Mouse (Mus musculus) forebrain, embryonic 14.5 days (tissue): ENCODE measurements around the gene Lnpep. TPM values are rescaled to one million over a fixed set of nuclear protein-coding genes. Genes with fewer than 3 reads are reported as not detected.

Experiments
- ATAC-seq: fragments of 200-750 bp; cut with Nextera tagmentation; 2 replicates; pipeline ENCODE4 v1.8.0; 2017; ENCODE audit warnings: mild to moderate bottlenecking, moderate library complexity
- DNase-seq: peaks from one replicate; pipeline ENCODE4 v3.0.0-alpha.2; 2015; ENCODE audit warnings: low spot score
- H3K27ac ChIP-seq: fragments of 300-500 bp; sonication (generic); 2 replicates; pipeline ENCODE4 v1.5.1; 2014; ENCODE audit warnings: low read depth, mild to moderate bottlenecking, control low read depth, low read length, moderate library complexity
- H3K27me3 ChIP-seq: fragments of 300-500 bp; sonication (generic); replicated peaks from 2 replicates; pipeline ENCODE4 v1.6.1; 2014; ENCODE audit warnings: low read length, control low read depth, mixed read lengths; ENCODE audit not compliant: control insufficient read depth, insufficient read depth
- H3K36me3 ChIP-seq: fragments of 300-500 bp; sonication (generic); 2 replicates; pipeline ENCODE4 v1.6.1; 2014; ENCODE audit warnings: low read length, control low read depth; ENCODE audit not compliant: control insufficient read depth, insufficient read depth
- H3K4me1 ChIP-seq: fragments of 300-500 bp; sonication (generic); 2 replicates; pipeline ENCODE4 v1.6.1; 2014; ENCODE audit warnings: antibody characterized with exemption, low read length, control low read depth; ENCODE audit not compliant: control insufficient read depth, insufficient read depth
- H3K4me2 ChIP-seq: fragments of 300-500 bp; sonication (generic); 2 replicates; pipeline ENCODE4 v1.6.1; 2014; ENCODE audit warnings: mild to moderate bottlenecking, control low read depth, low read length
- H3K4me3 ChIP-seq: fragments of 300-500 bp; sonication (generic); 2 replicates; pipeline ENCODE4 v1.5.1; 2014; ENCODE audit warnings: low read depth, low read length, control low read depth
- H3K9ac ChIP-seq: fragments of 300-500 bp; sonication (generic); 2 replicates; pipeline ENCODE4 v1.6.1; 2014; ENCODE audit warnings: mild to moderate bottlenecking, low read length, control low read depth, moderate library complexity
- H3K9me3 ChIP-seq: fragments of 300-500 bp; sonication (generic); replicated peaks from 2 replicates; pipeline ENCODE4 v1.6.1; 2016; ENCODE audit warnings: low read length, control low read depth, mixed read lengths; ENCODE audit not compliant: control insufficient read depth
- WGBS: fragments of 180-500 bp; shearing (Covaris S2); extraction: QIAGEN DNeasy Blood & Tissue Kit; methylation state at CpG from one replicate; pipeline ENCODE4 v1.1.7; 2014; 5-methylcytosine and 5-hydroxymethylcytosine counted together
- polyA plus RNA-seq: library from polyadenylated mRNA; unstranded; fragments of >200 nt; fragmentation: Nextera tagmentation; extraction: Ambion mirVana; gene quantifications from 2 replicates; pipeline ENCODE4 v1.2.1, GENCODE M21; 2014

Lnpep gene
- polyA plus RNA-seq, 1 experiment from 2014 or later = 5.2 TPM

DNA sequence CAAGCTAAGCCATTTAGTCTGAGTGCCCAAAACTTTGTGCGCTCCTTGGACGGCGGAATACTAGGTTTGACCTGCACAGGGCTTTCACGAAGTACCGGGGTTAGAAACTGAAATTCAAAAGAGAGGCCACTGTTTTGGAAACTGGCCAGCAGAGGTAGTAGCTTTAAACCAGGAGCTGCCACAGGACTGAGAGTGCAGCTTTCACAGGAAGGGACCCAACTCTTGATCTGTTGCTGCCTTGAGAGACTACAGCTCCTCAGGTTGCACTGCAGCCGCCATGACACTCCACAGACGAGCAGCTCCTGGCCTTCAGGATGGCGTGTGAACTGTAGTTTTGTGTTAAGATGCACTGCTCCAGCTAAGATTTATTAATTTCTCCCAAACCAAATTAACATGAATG is 132.7 kb downstream of the Lnpep start:
- Histone ChIP-seq H3K27me3 (no peaks in the 10 kb centered on the region), H3K4me2 (no peak overlapping the region), H3K4me1 (no peaks in the 10 kb centered on the region), H3K9me3 (no peaks in the 10 kb centered on the region), H3K36me3 (no peaks in the 10 kb centered on the region), H3K4me3 (no peak overlapping the region), H3K27ac (no peak overlapping the region), H3K9ac (no peak overlapping the region)
- DNase-seq = no peak
- ATAC-seq = no peak
- 93% methylated on average over 8 of the region's 8 CpGs for WGBS

DNA sequence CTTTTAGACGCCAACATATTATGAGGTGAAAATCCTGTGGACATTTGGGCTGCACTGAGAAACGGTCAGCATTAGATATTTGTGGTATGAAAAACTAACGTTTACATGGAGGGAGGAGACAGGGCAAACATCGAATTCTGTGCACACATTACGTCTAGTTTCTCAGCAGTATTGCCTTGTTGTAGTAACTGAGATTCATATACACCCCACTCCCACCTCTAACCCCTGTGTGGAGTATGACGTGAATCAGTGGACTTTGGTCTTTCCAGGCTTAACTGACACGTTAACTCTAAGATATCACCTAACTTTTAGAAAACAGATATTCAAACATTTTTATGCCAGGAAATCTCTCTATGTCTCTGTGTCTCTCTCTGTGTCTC is 133.2 kb downstream of the Lnpep start:
- H3K9ac ChIP-seq = no peak overlapping the region
- no peaks in the 10 kb centered on the region for H3K27me3 ChIP-seq
- 91% methylated on average over 7 of the region's 7 CpGs for WGBS
- no peak overlapping the region for H3K27ac ChIP-seq
- H3K9me3 ChIP-seq = no peaks in the 10 kb centered on the region
- no peaks in the 10 kb centered on the region for H3K4me1 ChIP-seq
- H3K4me3 ChIP-seq = no peak overlapping the region
- no peak for DNase-seq
- no peak for ATAC-seq
- no peaks in the 10 kb centered on the region for H3K36me3 ChIP-seq
- H3K4me2 ChIP-seq = no peak overlapping the region

DNA sequence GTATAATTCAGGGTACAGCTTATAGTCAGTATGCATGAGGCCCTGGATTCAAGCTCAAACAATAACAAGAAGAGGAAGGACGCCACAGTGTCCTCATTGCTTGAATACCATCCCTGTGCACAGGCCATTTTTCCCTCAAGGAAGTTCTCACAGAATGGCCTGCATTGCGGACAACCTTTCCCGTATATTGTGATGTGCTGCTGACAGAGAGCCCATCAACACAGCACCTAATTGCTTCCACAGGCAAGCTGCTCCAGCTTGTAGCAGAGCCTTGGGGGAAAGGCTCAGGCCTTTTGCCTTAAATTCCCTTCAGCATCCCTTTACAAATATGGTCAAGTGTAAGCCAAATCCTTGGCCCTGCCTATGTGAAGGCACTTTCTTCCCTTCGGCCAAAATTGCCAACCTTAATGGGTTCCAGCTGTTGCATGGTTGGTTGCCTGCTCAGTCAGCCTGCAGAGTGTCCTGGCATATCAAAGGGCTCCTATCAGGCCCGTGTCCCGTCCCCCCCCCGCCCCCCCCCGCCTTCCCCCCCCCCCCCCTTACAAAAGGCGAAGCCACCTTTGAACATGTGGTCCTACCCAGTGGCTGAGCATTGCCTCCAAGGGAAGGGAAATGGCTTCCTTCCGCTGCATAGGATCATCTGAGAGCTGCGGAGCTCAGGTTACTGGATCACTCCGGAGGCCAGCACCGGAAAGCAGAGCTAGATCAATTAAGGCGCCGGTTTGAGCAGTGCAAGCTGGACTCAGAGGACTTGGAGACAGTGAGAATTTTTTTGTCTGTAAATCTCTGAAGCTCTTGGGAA is 133.8 kb downstream of the Lnpep start:
- Histone ChIP-seq H3K9ac (no peak overlapping the region), H3K9me3 (no peaks in the 10 kb centered on the region), H3K27ac (no peak overlapping the region), H3K27me3 (no peaks in the 10 kb centered on the region), H3K36me3 (no peaks in the 10 kb centered on the region), H3K4me2 (no peak overlapping the region), H3K4me1 (no peaks in the 10 kb centered on the region), H3K4me3 (no peak overlapping the region)
- no peak for DNase-seq
- 67% methylated on average over 12 of the region's 15 CpGs for WGBS
- no peak for ATAC-seq

DNA sequence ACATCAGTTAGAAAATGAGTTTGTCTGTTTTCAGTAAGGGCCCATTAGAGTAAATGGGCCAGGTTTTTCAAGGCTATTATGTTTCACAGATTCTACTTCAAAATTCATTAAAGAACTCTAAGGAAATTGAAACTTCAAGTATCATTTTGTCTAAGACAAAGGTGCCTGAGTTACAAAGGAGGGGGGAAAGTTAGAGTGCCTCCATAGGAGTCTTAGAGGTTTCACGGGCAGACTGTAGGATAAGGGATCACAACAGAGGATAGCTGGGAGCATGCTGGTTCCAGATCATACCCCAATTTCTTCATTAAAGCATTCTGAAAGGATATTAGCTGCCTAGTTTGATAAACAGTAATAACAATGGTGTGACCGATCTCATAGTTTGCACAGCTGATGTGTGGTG is 139.1 kb downstream of the Lnpep start:
- no peaks in the 10 kb centered on the region for H3K36me3 ChIP-seq
- WGBS = 36% methylated on average over 2 of the region's 2 CpGs
- no peak overlapping the region for H3K4me2 ChIP-seq
- no peak overlapping the region for H3K4me3 ChIP-seq
- DNase-seq (no peak), ATAC-seq (no peak)
- no peaks in the 10 kb centered on the region for H3K4me1 ChIP-seq
- no peaks in the 10 kb centered on the region for H3K27me3 ChIP-seq
- H3K9me3 ChIP-seq = no peaks in the 10 kb centered on the region
- H3K9ac ChIP-seq = no peak overlapping the region
- no peak overlapping the region for H3K27ac ChIP-seq

Other genes starting within 250 kb of the Lnpep start
- gene Lix1, start 222.4 kb downstream of the Lnpep start, polyA plus RNA-seq = 25.0 and 26.9 TPM in 2 replicates
- not detected in 2 replicates for gene Vmn2r90, start 78.7 kb upstream of the Lnpep start, polyA plus RNA-seq
- gene Spaca6, start 202.1 kb upstream of the Lnpep start, polyA plus RNA-seq = 5.6 and 10.9 TPM in 2 replicates
- gene Has1, start 230.2 kb upstream of the Lnpep start, polyA plus RNA-seq = 0.39 and 0.53 TPM in 2 replicates